Mouse (Mus musculus) thymus, adult 2 months (tissue): ENCODE results near the gene Gsta4.

Experiments
- CTCF ChIP-seq: fragments of 200-500 bp; IDR thresholded peaks from 2 replicates; pipeline ENCODE4 v1.5.1; 2012; ENCODE audit warnings: mild to moderate bottlenecking, control low read depth, low read length, moderate library complexity, borderline replicate concordance; ENCODE audit not compliant: control insufficient read depth, poor library complexity, insufficient read depth; ENCODE audit errors: extremely low read depth
- POLR2A ChIP-seq: fragments of 200-500 bp; IDR thresholded peaks from 2 replicates; pipeline ENCODE4 v1.6.1; 2012; ENCODE audit warnings: mild to moderate bottlenecking, low read length, control low read depth, moderate library complexity; ENCODE audit not compliant: control insufficient read depth, poor library complexity, insufficient read depth; ENCODE audit errors: extremely low read depth

GRCm38 (mm10) chr9:78163291-78163690, 19.3 kb upstream of the Gsta4 start:
- no peak for TF ChIP-seq CTCF
- TF ChIP-seq POLR2A, result no peak
